Mouse (Mus musculus): ENCODE results near the gene AY074887.
"Not testable (repeated sequence)": the region's sequence is repeated elsewhere in the genome, so short reads cannot be mapped to it uniquely, and the experiment has no call there.

AY074887 gene

DNA sequence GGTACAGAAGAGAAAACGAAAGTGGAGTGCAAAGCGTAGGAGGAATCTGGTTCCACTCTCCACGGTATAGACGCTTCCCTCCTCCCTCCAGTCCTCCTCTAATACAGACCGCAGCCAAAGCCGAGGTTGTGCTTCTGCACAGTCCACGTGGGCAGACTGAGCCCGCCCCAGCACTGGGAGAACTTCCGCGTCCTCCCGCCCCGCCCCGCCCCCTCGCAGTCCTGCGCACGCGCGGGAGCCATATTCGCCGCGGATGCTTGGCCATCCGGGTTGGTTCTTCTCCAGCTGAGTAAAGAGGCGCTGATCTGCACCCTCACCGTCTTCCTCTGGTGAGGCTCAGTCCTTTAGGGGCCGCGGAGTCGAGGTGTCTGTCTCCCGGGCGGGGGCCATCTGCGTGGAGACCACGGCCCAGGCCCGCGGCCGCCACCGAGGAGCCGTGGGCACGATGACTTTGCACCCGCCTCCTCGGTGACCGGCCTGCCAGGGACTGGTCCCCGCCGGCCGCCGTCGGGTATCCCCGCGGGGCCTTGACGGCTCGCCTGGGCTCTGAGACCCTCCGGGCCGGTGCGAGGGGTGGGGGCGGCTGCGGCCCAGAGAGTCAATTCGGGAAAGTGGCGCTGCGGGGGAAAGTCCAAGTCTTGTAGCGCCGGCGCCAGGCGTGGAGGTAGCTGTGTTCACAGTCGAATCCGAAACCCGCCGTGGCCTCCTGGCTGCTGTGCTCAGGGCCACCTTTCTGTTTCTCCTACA lies at the start of gene AY074887, which contains the start of gene Psma4:
Gene AY074887, minus strand, starts transcription at position 424 of the 747 bp plus-strand sequence.
Gene Psma4, plus strand, starts transcription at position 216 of the 747 bp plus-strand sequence.
- DNase-seq: peak; percentile 87

DNA sequence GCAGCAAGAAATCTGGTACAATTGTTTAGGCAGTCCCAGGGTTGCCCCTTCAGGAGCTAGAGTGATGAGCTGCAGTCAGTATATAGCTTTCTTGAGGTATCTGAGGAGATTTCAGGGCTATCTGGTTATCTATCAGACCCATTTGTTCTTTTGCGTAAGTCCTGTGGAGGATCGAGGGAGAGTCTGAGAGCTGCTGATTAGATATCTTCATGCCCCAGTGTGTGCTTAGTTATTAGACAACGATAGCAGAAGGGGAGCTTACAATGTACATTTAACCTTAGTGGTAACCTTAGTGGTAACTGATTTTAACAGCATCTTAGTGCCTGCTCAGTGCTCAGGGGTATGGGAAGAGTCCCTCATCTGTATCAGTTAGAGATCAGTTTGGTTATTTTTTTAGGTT lies 44.8 kb upstream of the AY074887 start:
- no peak for DNase-seq

- DNase-seq: no peak
Measured at GRCm38 (mm10) chr9:54994381-54994780, 43.6 kb upstream of the AY074887 start.

DNA sequence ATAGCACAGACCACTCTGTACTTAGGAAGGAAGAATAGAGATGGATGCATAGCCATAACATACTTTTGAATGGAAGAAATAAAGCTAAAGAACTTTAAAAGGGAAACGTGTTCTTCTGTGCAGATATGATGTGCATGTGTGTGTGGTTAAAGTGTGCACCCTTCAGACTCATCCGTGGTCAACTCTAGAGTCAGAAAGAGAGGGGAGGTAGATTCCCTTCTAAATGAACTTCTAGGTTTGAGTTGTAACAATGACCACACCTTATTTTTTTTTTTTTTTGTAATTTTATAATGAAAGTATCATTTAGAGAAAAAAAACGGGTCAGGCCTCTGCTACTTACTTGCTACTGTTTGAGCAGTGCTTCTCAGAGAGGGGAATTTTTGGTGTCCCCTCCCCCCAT lies 39.6 kb upstream of the AY074887 start:
- no peak for DNase-seq

- DNase-seq: no peak
Measured at GRCm38 (mm10) chr9:54982401-54982800, 31.6 kb upstream of the AY074887 start.

DNA sequence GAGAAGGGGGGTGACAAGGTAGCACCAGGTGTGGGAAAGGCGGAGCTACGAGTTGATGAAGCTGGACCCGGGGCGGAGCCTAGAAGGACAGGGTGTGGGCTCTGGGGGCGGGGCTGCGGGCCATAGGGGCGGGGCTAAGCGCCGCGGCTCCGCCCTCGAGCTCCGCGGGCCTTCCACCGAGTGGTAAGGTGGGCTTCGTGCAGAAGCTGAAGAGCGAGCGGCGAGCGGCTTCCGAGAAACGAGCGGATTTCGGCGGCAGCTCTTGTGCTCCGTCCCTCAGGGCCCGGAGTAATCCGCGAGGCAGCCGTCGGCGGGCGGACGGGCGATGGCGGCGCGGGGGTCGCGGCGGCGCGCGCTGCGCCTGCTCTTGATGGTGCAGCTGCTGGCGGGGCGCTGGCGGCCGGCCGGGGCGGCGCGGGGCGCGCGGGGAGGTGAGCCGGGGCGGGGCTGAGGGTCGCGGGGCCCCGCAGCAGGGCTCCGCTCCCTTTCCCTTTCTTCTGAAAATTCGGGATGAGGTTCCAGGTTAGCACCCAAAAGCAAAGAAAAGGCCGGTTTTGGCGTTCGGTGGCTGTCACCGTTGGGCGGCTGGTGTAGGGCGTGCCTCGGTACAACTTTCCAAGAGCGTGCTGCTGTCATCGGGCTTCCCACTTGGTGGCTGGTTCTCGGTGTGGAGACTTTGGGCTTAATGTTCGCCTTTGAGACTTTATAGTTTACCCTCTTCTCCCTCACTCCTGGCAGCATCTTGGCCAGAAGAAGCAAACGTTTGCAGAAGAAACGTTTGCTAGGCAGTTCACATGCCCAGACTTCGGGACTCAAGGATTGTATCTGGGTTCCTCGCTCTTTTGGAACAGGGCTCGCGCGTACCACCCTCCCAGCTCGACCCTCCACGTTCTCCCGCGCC lies 30.7 kb upstream of the AY074887 start:
- DNase-seq: no peak

DNA sequence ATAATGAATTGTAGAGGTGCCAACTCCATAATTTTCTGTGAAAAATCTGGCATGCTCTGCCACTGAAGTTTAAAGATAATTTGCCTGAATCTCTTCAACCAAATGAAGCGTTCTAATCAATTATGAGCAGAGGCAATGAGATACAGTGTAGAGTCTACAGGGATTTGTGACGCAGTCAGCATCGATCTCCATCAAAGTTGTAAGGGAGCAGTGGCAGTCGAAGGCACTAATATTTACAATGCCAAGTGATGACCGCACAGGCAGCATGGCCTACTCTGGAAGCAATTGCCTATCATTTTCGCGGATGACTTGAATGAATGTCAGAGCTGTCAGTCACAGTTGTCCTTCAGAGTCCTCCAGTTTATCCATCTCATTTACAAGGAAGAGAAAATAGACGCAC lies 29.9 kb upstream of the AY074887 start, which contains the start of gene Chrna5:
Gene Chrna5, plus strand, starts transcription at position 207 of the 400 bp plus-strand sequence.
- no peak for DNase-seq

DNA sequence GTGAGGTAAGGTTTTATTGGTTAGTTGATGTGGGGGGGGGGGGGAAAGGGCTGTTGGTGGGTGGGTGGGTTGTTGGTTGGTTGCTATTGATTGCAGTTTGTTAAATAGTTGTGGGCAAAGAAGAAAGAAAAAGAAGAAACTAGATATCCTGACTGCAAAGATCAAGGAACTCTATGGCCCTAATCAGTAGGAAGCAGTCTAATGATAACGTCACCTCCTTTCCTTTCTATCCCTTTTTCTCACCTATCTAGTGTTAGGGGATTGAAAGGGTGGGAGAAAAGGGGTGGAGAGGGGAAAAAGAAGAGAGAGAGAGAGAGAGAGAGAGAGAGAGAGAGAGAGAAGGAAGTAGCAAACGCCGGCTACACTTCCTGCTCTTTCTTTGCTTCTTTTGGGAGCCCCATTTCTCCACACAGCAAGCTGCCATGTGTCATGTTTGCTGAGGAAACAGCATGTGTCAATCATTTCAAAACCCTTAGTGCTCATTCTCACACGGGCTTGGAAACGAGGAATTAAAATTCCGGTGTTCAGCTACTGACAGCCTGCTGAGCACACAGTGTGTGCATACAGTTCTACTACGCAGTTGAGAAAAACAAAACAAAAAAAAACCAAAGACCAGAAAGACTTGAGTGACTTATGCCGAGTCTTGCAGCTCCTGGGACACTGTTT lies 19.3 kb upstream of the AY074887 start:
- no peak for DNase-seq

GRCm38 (mm10) chr9:54963669-54964068 lies 12.9 kb upstream of the AY074887 start:
- DNase-seq: no peak

- DNase-seq: no peak
Measured at GRCm38 (mm10) chr9:54961059-54961458, 10.3 kb upstream of the AY074887 start.

- not testable (repeated sequence) for DNase-seq
Measured at GRCm38 (mm10) chr9:54950162-54950561, 636 bp downstream of the AY074887 start.

- DNase-seq: no peak
Measured at GRCm38 (mm10) chr9:54949465-54949864, 1.3 kb downstream of the AY074887 start.

DNA sequence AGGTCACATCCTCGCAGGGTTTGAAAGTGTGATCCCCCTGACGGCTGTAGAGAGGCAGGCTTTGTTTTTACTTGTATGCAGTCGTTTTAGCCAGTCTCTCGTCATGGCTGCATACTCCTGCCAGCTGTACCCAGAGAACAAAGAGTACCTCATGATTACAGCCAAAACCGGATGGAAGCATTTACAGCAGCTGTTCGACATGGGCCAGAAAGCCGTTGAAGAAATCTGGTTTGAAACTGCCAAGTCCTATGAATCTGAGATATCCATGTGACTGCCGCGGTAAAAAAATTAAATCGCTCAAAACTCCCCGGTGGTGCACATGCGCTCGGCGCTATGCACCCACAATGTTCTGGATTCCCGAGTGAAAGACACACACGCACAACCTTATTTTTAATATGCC lies 4.5 kb downstream of the AY074887 start:
- no peak for DNase-seq

- DNase-seq: no peak
Measured at GRCm38 (mm10) chr9:54944467-54944866, 6.3 kb downstream of the AY074887 start.

GRCm38 (mm10) chr9:54942071-54942470 lies 8.7 kb downstream of the AY074887 start:
- DNase-seq: no peak

DNA sequence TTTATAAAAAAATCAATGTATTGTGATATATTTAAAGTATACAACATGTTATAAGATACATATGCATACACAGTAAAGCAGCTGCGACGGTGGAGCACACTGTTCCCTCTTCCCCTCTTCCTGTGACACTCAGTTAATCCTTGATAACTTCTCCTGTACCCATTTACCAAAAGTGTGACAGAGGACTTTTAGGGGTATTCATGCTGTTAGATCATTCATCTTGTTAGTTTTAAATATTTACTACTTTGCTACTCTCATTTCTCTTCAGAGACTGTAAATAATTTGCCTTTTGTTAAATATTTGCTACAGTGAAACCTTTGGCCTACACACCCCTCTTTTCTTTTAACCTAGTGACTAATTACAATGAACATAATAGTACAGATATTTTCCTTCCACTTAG lies 18.4 kb downstream of the AY074887 start:
- DNase-seq: no peak

- DNase-seq: no peak
Measured at GRCm38 (mm10) chr9:54931765-54932164, 19.0 kb downstream of the AY074887 start.

- no peak for DNase-seq
Measured at GRCm38 (mm10) chr9:54930741-54931140, 20.1 kb downstream of the AY074887 start.

DNA sequence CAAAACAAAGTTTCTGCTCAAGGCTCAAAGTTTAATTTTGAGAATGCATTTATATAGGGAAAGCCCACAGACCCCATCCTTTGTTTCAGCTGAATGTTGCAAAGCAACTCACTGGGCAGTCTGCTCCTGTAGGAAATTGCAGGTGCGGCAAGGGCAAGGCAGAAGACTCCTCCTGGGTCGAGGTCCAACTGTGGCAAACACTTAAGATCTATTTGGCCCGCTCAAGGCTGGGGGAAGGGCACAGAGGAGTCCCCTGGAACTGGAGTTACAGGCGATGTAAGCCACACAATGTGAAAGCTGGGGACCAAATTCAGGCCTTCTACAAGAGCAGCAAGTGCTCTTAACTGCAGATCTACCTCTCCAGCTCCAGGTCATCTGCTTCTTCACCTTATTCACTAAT lies 30.9 kb downstream of the AY074887 start:
- DNase-seq: no peak

- no peak for DNase-seq
Measured at GRCm38 (mm10) chr9:54918781-54919180, 32.0 kb downstream of the AY074887 start.

GRCm38 (mm10) chr9:54918191-54918590 lies 32.6 kb downstream of the AY074887 start:
- DNase-seq: no peak

- peak; percentile 88 for DNase-seq
Measured at GRCm38 (mm10) chr9:54917010-54917677, 33.7 kb downstream of the AY074887 start, which contains the start of gene Hykk. Gene Hykk (plus strand): TSS chr9:54917283.

GRCm38 (mm10) chr9:54916401-54916800 lies 34.4 kb downstream of the AY074887 start:
- DNase-seq: peak; percentile 12

All from cerebellum, adult 8-10 months (tissue).